Mouse (Mus musculus) right cerebral cortex, adult 18-20 months (tissue): ENCODE results near the gene Ubp1.

ENCODE experiments used
- DNase-seq: peaks from one replicate; pipeline ENCODE4 v3.0.0; 2022; ENCODE audit warnings: mixed read lengths

Gene Ubp1

DNA sequence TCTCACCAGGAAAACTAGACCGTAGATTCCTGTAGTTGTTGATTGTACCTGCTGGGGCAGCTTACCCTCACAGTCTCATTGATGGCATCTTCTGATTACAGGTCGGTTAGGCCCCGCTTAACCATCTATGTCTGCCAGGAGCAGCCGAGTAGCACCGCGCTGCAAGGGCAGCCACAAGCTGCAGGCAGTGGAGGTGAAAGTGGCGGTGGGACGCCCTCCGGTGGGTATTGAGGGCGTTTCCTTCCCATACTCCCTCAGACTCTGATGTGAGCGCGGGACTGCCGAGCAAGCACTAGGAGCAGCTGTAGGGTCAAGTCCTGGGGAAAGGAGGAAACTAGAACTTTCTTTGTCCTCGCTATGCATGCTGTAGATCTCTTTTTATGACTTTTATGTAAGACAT lies 39.3 kb downstream of the Ubp1 start:
- DNase-seq, result no peak

DNA sequence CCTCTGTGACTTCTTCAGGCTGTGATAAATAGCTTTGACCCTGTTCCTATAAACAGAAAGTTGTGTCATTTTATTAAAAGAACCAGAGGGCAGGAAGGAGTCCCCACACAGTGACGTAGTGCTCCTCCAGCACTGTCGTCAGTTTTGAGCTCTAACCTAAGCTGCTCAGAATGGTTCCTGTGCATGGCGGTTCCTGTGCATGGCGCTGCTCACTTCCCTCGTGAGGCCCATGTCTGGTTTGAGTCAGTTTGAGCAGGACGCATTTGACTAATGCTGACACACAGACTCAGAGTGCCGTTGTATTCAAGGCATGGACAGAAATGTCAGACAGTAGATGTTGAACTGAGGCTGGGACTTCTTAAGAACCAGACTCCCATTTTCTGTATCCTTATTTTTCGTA lies 40.9 kb downstream of the Ubp1 start:
- DNase-seq, result no peak

DNA sequence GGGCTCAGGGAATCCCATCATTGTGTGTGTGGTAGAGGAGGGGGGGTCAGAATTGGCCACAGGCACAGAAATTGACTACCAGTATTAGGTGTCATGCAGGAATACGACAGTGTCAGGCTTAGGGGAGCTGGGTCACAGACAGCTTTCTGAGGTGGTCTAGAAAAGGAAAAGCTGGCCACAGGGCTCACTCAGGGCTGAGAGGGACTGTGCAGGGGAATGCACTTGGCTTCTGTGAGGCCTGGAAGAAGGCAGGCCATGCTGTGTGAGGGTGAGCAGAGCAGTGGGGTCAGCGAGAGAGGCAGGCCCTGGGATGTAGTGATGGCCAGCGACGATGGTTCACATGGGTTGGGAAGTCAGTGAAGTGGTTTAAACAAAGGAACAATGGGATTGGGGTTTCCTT lies 43.1 kb downstream of the Ubp1 start:
- no peak for DNase-seq

DNA sequence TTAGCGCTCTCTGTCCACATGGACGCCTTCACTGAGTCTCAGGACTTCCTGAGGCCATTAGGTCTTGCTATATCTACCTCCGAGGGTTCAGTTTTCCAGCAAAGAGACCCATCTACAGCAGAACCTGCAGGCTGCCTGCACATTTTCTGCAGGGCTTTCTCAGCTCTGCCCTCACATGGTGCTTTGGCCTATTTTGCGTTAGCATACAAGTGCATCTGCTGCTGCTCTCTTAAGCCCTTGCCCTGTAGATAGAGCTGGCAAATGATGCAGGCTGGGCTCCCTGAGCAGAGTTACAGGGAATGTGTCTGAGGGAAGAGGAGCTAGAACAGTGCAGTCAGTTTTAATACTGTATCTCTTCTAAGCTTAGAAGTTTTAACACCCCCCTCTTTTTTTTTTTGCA lies 44.2 kb downstream of the Ubp1 start:
- DNase-seq, result no peak

DNA sequence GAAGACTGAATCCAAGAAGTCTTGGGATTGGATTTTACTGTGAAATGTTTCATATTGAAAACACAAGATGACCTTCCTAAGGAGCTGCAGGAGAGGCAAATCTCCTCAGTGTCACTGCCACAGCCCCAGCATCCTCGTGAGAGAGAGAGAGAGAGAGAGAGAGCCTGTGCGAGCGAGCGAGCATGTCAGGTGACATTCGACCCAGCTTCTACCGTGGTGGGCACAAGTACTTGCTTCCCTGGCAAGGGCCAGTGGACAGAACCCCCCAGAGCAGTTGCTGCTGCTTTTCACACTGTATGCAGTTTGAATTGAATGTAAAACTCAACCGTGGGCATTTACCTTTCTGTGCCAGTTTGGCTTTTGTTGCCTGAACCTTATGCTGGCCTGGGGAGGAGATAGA lies 44.7 kb downstream of the Ubp1 start:
- DNase-seq, result no peak

DNA sequence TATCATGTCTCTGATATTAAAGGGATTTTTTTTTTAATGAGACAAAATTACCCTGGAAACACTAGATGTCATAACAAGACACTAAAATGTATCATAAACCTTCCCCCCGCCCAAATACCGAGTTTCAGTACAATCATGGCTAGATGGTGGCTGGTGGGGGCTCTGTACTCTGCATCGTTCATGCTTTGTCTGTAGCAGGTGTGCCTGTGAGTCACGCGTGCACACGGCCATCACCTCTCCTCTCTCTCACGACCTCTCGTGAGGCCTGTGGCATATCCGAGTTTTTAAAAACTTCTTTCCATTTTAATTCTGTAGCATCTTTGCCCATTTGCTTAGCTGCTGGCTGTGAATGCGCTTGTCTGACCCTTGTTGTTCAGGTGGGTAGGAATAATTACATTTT lies 45.5 kb downstream of the Ubp1 start:
- no peak for DNase-seq

DNA sequence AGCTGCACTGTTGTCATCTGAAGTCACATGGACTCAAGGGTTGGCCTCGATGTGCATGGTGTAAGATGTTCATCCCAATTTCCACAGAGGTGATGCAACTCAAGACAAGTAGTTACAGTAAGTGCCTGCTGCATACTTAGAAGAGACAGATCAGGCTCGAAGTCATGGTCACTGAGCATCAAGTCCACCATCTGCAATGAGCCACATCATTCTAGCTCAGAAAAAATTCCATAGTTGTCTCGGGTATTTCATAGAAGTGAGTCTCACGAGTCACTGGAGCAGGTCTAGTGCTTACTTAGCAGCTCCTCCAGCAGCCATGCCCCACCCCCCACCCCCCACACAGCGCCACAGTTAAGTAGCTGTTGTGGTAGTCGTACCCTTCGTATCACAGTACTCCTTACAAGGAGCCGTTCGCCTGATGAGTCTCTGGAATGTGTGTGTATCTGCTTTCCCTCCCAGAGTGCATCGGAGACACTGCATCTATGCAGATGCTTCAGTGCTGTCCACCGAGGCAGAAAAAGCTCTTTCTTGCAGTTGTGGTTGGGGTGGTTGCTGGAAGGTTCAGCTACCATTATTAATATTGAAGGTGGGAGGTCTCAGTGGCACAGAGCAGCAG lies 46.6 kb downstream of the Ubp1 start:
- DNase-seq, result no peak

DNA sequence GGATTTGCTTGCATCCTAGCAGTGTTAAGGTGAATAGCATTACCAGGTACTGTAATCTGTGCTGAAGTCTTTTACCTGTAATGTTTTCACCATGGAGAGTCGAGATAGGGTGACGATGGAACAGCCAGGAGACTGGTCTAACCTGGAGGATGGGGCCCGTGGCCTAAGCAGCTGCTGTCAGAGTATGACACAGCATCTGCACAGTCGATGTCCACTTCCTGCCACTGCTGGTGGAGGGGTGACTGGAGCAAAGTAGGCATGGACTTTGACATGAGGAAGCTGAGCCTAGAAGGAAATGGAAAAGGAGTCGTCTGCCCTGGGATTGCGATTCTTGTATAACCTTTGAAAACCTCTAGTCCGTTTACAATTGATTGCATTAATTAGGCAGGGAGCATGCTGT lies 47.9 kb downstream of the Ubp1 start:
- DNase-seq, result no peak

DNA sequence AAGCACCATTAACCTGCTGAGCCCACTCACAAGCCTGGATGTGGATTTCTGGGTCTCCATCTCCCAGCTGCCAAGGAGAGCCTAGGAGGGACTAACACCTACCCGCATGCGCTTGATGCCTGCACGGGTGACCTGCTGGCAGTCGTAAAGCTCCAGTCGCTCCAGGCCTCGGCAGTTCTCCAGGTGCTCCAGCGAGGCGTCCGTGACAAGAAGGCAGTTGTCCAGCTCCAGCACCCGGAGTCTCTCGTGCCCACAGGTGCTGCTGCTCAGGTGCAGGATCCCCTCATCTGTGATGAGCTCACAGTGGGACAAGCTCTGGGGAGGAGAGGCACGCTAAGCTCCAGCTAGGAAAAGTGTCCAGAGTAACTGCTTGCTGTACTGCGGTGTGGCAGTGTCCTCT lies 48.6 kb downstream of the Ubp1 start:
- no peak for DNase-seq

DNA sequence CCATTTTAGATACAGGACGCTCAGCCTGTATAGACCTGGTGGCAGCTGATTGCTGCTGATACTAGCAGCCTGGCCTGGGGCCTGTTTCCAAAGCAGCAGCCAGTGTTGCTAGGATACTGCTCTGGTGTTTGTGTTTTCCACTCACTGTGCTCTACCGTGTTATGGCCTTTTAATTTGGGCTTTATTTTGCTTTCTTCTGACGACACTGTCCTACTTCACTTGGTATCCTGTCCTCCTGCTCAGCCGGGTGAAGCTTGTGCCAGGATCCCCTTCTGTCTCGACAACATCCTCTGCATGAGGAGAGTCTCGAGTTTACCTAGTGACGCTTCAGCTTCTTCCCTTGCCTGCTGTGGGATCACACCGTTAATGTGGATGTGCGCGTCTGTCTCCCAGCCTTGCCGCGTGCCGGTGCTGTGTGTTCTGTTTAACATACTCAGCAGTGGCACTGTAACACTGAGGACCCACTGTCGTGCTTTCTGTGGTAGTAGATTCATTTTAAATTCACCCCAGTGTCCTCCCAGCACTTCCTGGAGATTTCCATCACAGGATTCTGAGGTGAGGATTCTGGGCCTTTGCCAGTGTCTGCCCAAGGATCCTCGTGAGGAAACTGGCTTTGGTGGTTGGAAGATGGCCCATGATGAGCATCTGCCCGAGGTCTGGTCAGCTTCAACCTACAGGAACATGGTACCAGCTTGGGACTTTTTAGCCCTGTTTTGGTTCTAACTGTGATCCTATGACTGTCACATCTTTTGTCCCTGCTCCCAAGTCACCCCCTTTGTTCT lies 50.6 kb downstream of the Ubp1 start:
- DNase-seq, result peak; percentile 44

DNA sequence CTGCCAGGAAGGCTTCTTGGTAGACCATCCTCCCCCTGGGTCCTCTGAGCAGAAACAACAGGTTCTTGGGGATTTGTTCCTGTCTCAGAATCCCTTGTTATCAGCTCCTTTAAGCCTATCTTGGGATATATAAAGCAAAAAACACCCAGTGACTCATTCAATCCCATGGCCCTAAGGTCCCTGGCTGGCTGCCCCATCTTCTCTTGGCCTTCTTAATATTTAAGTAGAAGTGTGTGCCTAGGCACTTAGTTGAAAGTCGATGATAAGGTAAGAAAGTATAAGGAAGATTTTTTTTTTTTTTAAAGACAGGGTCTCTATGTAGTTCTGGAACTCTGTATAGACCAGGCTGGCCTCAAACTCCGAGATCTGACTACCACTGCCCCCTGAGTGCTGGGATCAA lies 51.7 kb downstream of the Ubp1 start:
- no peak for DNase-seq

DNA sequence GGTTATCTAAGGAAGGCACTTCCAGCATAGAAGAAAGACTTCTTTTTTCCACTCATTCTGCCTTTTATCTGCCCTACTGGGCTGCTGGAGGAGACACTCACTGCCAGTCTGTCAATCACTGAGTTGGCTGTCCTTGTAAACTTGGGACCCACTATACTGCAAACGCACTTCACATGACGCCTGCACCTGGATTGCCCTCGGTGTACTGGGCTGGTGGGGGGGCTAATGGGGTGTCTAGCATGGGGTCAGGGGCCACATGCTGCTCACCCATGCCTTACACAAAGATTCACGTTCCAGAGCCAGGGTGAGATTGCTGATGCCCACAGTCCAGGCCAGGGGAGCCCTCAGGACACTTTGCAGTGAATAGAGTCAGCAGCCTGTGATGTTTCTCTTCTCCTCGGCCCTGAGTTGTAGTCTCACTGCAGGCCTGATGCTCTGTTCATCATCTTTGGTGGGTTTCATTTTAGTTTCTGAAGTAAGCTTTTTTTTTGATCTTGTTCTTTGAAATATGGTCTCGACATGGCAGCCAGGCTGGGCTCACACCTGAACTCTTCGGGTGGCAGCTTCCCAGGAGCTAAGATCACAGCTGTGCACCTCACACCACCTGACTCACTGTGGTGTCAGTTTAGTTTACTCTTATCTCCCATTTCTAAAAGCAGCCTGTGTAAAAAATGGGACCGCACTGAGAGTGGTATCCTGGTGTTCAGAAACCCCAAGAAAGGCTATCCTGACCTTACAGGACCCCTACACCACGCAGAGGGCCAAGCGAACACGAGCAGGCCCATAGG lies 52.3 kb downstream of the Ubp1 start:
- no peak for DNase-seq

DNA sequence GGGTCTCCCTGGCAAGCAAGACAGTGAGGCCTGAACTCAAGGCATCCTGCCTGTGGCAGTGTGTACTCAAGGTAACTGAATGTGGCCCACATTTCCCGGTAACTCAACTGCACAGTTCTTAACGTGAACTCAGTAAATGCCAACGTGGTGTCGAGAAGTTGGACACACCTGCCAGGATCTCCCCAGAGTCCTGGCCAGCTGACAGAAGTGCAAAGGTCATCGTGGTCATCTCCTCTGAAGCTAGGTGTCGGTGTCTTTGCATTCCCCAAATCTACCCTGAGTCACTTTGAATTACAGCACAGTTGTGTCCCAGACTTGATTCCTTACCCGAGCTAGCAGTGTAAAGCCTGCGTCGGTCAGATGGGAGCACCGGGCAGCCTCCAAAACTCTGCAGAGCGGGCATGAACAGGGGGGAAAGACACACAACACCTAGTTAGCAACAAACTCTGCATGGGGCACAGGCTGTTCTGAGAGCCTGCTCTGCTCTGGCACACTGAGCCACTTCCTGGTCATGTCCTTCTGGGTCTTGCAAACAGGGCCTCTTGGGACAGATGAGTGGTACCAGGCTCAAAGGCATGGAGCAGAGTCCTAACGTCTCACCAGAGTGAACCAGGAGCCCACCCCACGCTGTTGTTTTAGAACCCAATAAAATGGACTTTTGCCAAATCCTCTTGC lies 54.3 kb downstream of the Ubp1 start:
- DNase-seq, result no peak

DNA sequence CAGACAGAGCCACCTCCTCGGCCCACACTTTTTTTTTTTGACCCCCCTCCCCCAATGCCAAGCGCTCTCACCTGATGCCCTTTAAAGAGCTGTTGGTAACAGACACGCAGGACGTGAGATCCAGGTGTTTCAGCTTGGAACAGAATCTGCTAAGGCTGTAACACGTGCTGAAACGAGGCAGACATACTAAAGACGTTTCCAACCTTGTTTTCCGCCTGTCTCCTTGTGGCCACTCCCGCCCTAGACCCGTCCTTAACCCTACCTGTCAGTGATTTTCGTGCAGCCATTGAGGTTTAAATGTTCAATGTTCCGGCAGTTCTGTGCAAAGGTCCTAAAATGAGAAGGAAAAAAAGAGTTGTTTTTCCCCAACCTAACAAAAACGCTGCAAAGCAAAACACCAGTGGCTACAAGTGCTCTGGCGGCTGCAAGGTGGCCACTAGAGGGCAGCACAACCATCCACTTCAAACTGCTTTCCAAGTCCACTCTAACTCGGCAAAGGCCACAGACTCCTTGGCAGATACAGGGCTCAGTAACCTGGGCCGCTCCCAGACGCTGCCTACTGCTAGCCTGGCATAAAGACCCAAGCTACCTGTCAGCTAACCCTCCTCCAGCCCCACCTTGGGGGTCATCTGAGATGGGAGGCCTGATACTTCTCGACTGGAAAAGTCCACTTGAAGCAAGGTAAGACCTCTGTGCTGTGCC lies 60.0 kb downstream of the Ubp1 start:
- DNase-seq, result peak; percentile 75

DNA sequence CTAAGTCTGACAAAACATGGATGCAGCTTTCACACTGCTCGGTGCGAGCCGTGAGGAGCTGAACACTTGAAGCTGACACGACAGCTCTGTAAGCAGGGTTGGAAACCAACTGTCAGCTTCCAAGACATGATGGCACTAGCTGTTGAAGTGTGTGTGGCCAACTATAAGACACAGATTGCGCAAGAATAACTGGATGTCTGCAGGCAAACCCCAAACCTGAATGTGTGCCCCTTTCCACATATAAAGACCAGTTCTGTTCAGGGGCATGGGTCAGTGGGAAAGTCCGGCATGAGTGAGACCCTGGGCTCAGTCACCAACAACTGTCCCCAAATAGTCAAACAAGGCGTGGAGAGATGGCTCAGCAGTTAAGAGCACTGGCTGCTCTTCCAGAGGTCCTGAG lies 62.1 kb downstream of the Ubp1 start:
- no peak for DNase-seq

DNA sequence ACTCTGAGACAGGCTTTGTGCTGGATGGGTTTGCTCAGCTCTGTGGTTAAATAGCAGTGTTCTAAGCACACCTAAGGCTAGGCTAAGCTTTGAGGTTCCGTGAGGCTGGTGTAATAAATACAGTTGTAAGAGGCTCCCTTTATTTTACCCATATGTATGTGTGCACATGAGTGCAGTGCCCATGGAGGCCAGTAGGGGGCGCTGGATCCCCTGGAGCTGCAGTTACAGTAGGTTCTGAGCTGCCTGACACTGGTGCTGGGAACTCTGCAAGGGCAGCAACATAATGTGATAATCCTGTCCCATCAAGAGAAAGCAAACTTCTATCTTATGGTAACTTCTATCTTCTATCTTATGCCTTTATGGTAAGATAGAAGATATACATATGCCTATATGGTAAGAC lies 67.6 kb downstream of the Ubp1 start:
- no peak for DNase-seq

DNA sequence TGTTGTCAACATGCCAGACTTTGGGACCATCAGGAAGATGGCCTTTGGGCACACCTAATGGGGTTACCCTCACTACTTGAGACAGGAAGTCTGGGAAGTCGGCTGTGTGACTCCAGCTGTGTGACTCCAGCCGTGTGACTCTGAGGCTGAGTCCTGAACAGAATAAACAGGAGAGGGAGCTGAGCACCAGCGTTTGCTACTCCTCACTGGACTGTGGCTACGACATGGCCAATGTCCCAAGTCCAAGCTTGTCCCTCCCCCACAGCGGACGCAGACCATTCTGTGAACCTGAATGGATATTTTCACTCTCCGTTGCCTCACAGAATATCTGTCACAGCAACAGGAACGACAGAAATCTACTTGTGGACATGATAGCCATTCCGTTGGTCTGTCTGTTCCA lies 76.1 kb downstream of the Ubp1 start:
- no peak for DNase-seq

DNA sequence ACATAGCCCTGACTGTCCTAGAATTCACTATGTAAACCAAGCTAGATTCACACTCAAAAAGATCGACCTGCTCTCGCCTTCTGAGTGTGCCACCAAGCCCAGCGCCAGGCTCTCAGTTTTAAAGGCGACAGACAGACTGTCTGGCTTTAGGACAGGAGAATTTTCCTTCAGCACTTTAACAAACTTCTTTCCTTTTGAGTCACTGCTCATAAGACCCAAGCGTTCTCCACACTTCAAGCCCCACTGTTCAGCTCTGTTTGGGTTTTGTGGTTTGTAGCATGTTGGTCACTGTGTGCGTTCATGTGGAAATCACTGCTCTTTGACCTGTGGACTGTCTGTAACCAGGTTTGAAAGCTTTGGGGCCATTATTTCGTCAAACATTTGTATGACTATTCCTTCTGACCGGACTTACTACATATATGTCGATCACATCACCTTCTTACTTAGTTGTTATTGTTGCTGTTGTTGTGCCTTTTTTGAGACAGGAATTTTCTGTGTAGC lies 77.2 kb downstream of the Ubp1 start:
- DNase-seq, result no peak

DNA sequence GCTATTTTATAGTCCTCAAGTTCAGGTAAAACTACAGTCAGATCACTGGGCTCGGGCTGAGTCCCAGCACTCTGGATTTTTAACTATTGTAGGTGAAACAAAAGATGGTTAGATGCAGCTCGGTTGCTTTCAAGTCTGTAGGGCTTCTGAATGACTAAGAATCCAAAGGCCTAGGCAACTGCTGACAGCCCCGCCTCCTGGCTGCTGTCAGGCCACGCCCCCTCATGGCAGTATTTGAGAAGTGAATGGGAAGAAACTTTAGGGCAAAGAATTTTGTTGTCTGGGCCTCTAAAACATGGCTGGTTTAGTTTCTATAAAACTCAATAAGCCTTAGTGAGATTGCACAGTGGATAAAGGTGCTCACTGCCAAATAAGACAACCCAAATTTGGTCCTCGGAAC lies 78.8 kb downstream of the Ubp1 start:
- DNase-seq, result no peak

DNA sequence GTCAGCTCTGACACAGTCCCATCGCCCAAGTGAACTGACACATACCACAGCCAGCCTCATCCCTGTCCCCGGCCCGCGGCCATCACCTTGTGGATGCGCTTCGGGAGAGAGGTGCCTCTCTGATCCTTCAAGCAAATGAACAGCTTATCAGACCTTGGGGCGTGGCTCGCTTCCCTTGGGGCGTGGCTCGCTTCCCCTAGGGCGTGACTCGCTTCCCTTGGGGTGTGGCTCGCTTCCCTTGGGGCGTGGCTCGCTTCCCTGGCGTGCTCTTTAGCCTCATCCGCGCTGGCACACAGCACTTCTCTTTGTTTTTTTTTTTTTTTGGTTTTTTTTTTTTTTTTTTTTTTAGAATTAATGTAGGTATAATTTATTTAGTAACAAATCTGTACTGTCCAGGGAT lies 80.5 kb downstream of the Ubp1 start:
- no peak for DNase-seq

DNA sequence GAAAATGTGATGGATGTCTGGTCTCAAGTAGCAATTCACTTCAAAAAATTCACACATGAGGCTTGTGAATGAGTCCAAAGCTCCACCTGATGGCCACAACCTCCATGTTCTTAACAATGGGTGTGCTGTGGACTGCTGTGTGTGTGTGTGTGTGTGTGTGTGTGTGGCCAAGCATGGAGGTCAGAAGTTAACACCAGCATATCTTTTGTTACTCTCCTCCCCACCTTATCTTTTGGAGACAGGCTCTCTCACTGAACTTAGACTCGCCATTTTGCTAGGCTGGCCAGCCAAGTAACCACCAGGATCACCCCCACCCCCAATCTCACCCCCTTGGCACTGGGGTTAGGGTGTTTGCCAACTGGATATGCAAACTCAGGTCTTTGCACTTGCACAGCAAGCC lies 83.3 kb downstream of the Ubp1 start:
- DNase-seq, result no peak

DNA sequence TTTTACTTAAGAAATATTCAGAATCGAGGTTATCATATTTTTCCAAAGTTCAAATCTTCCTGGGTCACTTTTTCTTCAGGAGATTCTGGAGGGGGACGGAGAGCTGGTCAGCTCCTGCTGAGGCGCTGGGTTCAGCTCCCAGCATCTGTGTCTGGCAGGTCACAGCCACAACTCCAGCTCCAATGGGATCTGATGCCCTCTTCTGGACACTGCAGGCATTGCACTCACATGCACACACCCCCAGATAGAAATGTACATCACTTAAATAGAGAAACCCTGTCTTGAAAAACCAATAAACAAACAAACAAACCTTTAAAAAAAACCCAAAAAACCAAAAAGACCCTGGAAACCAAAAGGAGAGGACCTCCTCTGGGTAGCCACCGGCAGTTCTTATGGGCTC lies 85.0 kb downstream of the Ubp1 start:
- DNase-seq, result no peak

DNA sequence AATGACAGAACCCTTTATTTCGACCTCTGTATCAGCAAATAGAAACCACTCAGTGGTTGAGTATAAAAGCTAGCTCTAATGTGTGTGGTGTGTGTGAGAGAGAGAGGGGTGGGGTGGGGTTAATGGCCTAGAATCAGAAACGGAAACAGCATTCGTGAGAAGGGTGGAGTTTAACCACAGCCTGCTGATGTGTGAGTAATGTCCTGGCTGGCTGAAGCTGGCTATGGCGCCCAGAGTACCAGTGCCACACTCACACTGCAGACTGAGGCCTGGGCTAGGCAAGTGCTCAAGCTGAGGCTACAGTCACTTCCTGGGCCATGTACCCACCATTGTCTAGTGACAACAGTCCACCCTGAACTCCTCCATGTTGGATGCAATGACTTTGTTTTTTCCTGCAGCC lies 85.7 kb downstream of the Ubp1 start:
- DNase-seq, result no peak
